Mouse (Mus musculus): ENCODE measurements around the gene Acat1. TPM values are rescaled to one million over a fixed set of nuclear protein-coding genes. Genes with fewer than 3 reads are reported as not detected.

Gene Acat1
- polyA plus RNA-seq, 1 experiment, result 28.3 TPM

DNA sequence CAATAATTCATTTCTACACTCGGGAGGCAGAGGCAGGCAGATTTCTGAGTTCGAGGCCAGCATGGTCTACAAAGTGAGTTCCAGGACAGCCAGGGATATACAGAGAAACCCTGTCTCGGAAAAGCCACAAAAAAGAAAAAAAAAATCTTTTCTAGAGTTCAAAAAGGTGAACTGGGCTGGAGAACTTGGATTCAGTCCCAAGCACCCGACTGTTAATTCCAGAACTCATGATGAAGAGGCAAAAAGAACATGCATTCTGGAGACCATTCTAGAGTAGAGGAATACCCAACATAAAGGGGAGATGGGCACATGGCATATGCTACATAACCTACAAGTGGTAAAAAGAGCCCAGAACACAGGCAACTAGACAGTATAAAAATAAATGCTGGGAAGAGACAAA lies 2.4 kb downstream of the Acat1 start:
- Histone ChIP-seq H3ac (ENCODE audit: control insufficient read depth, insufficient read length, low read depth) (no peak overlapping the region), H3K4me3 (ENCODE audit: insufficient read depth, poor library complexity, severe bottlenecking) (no peak overlapping the region), H3K36me3 (ENCODE audit: control insufficient read depth, insufficient read depth) (no peaks in the 10 kb centered on the region), H3K79me2 (ENCODE audit: control insufficient read depth, insufficient read depth) (peaks cover 48% of the 10 kb centered on the region), H3K27me3 (ENCODE audit: control insufficient read depth, insufficient read depth, insufficient read length) (no peaks in the 10 kb centered on the region), H3K79me3 (ENCODE audit: low read depth) (peaks cover 19% of the 10 kb centered on the region)
- TF ChIP-seq USF1 (IDR thresholded peaks at IDR 0.05; ENCODE audit: low read depth), result no peak
- no peak for TF ChIP-seq CTCF (IDR thresholded peaks at IDR 0.05; ENCODE audit: control insufficient read depth, insufficient read depth, insufficient read length)
- TF ChIP-seq MYOD1 (IDR thresholded peaks at IDR 0.05; ENCODE audit: control insufficient read depth, insufficient read length, low read depth), result no peak
- no peak for TF ChIP-seq FOSL1 (IDR thresholded peaks at IDR 0.05; ENCODE audit: insufficient read depth, low read length, poor library complexity, severe bottlenecking)
- no peak for TF ChIP-seq MYOG (IDR thresholded peaks at IDR 0.05; ENCODE audit: control insufficient read depth, extremely low read depth, insufficient read length)
- no peak for TF ChIP-seq MAX (IDR thresholded peaks at IDR 0.05)
- TF ChIP-seq CEBPB (IDR thresholded peaks at IDR 0.05; ENCODE audit: low read depth), result no peak

DNA sequence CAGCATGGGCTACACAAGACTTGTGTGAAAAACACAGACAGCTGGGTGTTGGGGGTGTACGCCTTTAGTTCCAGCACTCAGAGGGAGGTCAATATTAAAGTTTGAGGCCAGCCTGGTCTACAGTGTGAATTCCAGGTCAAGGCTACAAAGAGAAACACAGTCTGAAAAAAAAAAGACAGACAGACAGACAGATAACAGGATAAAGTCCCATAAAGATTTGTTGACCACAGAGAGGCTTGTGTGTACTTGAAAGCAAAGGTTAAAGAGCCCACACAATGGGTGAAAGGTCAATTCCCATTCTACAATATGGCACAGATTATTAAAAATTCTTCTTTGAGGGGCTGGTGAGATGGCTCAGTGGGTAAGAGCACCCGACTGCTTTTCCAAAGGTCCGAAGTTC lies 3.0 kb downstream of the Acat1 start:
- TF ChIP-seq MYOG (IDR thresholded peaks at IDR 0.05; ENCODE audit: control insufficient read depth, extremely low read depth, insufficient read length) (no peak), CEBPB (IDR thresholded peaks at IDR 0.05; ENCODE audit: low read depth) (no peak), MYOD1 (IDR thresholded peaks at IDR 0.05; ENCODE audit: control insufficient read depth, insufficient read length, low read depth) (no peak), CTCF (IDR thresholded peaks at IDR 0.05; ENCODE audit: control insufficient read depth, insufficient read depth, insufficient read length) (no peak), USF1 (IDR thresholded peaks at IDR 0.05; ENCODE audit: low read depth) (no peak), FOSL1 (IDR thresholded peaks at IDR 0.05; ENCODE audit: insufficient read depth, low read length, poor library complexity, severe bottlenecking) (no peak), MAX (IDR thresholded peaks at IDR 0.05) (no peak)
- H3K36me3 ChIP-seq (ENCODE audit: control insufficient read depth, insufficient read depth), result no peaks in the 10 kb centered on the region
- no peak overlapping the region for H3ac ChIP-seq (ENCODE audit: control insufficient read depth, insufficient read length, low read depth)
- H3K27me3 ChIP-seq (ENCODE audit: control insufficient read depth, insufficient read depth, insufficient read length), result no peaks in the 10 kb centered on the region
- H3K79me3 ChIP-seq (ENCODE audit: low read depth), result peaks cover 19% of the 10 kb centered on the region
- no peak overlapping the region for H3K4me3 ChIP-seq (ENCODE audit: insufficient read depth, poor library complexity, severe bottlenecking)
- peaks cover 52% of the 10 kb centered on the region for H3K79me2 ChIP-seq (ENCODE audit: control insufficient read depth, insufficient read depth)

DNA sequence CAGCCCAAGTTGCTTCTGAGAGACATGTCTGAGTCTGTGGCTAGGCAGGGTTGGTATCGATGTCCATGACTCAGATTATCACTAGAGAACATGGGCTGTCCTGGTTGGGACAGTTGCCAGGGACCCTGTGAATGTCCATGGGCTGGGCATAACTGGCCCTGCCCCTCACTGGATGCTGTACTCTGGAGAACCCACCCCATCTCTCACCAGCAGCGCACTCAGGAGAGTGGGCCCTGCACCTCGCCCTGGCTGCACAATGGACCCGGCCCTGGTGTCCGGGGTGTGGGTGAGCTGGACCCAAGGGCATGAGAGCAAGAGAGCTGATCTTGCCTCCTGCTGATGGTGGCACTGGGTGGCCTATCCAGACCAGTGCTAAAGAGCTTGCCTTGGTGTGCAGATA lies 5.2 kb downstream of the Acat1 start:
- H3K36me3 ChIP-seq (ENCODE audit: control insufficient read depth, insufficient read depth), result no peaks in the 10 kb centered on the region
- H3K4me3 ChIP-seq (ENCODE audit: insufficient read depth, poor library complexity, severe bottlenecking), result no peak overlapping the region
- H3K27me3 ChIP-seq (ENCODE audit: control insufficient read depth, insufficient read depth, insufficient read length), result no peaks in the 10 kb centered on the region
- TF ChIP-seq MYOD1 (IDR thresholded peaks at IDR 0.05; ENCODE audit: control insufficient read depth, insufficient read length, low read depth) (no peak), USF1 (IDR thresholded peaks at IDR 0.05; ENCODE audit: low read depth) (no peak), CTCF (IDR thresholded peaks at IDR 0.05; ENCODE audit: control insufficient read depth, insufficient read depth, insufficient read length) (no peak)
- peaks cover 26% of the 10 kb centered on the region for H3K79me3 ChIP-seq (ENCODE audit: low read depth)
- no peak overlapping the region for H3ac ChIP-seq (ENCODE audit: control insufficient read depth, insufficient read length, low read depth)
- H3K79me2 ChIP-seq (ENCODE audit: control insufficient read depth, insufficient read depth), result peaks cover 62% of the 10 kb centered on the region

DNA sequence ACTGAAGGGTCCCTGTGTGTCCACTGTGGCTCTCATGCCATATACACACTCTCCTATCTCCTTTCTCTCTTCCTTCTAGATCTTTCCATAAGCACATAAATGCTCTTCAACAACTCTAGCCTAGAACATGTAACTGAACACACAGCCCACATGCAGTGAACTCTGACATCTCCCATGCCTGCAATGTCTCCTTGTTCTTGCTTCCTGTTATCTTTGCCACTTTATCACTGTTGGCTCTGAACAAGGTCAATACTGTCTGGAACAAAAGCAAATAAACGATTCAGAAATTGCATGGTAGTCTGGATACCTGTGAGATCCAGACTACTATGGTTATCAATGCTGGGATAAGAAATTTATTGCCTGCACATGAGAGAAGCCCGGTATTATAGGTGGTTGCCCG lies 6.3 kb downstream of the Acat1 start:
- TF ChIP-seq FOSL1 (IDR thresholded peaks at IDR 0.05; ENCODE audit: insufficient read depth, low read length, poor library complexity, severe bottlenecking), result no peak
- H3K27me3 ChIP-seq (ENCODE audit: control insufficient read depth, insufficient read depth, insufficient read length), result no peaks in the 10 kb centered on the region
- peaks cover 61% of the 10 kb centered on the region for H3K79me2 ChIP-seq (ENCODE audit: control insufficient read depth, insufficient read depth)
- H3K36me3 ChIP-seq (ENCODE audit: control insufficient read depth, insufficient read depth), result no peaks in the 10 kb centered on the region
- H3ac ChIP-seq (ENCODE audit: control insufficient read depth, insufficient read length, low read depth), result no peak overlapping the region
- H3K4me3 ChIP-seq (ENCODE audit: insufficient read depth, poor library complexity, severe bottlenecking), result no peak overlapping the region
- H3K79me3 ChIP-seq (ENCODE audit: low read depth), result peaks cover 21% of the 10 kb centered on the region

DNA sequence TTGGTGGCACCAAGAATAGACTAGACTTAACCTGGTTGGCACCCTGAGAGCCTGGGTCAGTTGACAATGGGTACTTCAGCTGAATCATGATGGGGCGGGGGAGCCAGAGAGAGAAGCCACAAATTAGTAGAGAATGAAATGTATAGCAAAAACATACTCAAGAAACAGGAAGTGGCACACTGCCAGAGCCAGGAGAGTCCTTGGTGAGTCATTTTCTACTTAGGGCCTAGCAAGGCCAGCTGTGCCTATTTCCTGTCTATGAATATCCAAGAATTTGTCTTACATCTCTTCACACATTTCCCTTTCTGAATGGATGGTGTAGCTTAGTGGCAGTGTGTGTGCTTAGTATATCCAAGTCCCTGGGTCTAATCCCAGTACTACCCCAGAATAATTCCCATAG lies 6.8 kb downstream of the Acat1 start:
- Histone ChIP-seq H3K36me3 (ENCODE audit: control insufficient read depth, insufficient read depth) (no peaks in the 10 kb centered on the region), H3K79me2 (ENCODE audit: control insufficient read depth, insufficient read depth) (peaks cover 57% of the 10 kb centered on the region), H3K27me3 (ENCODE audit: control insufficient read depth, insufficient read depth, insufficient read length) (no peaks in the 10 kb centered on the region), H3ac (ENCODE audit: control insufficient read depth, insufficient read length, low read depth) (no peak overlapping the region), H3K79me3 (ENCODE audit: low read depth) (peaks cover 18% of the 10 kb centered on the region), H3K4me3 (ENCODE audit: insufficient read depth, poor library complexity, severe bottlenecking) (no peak overlapping the region)
- TF ChIP-seq FOSL1 (IDR thresholded peaks at IDR 0.05; ENCODE audit: insufficient read depth, low read length, poor library complexity, severe bottlenecking) (no peak), CTCF (IDR thresholded peaks at IDR 0.05; ENCODE audit: control insufficient read depth, insufficient read depth, insufficient read length) (no peak), MYOD1 (IDR thresholded peaks at IDR 0.05; ENCODE audit: control insufficient read depth, insufficient read length, low read depth) (no peak), MAX (IDR thresholded peaks at IDR 0.05) (no peak), USF1 (IDR thresholded peaks at IDR 0.05; ENCODE audit: low read depth) (no peak), MYOG (IDR thresholded peaks at IDR 0.05; ENCODE audit: control insufficient read depth, extremely low read depth, insufficient read length) (no peak), CEBPB (IDR thresholded peaks at IDR 0.05; ENCODE audit: low read depth) (no peak)

DNA sequence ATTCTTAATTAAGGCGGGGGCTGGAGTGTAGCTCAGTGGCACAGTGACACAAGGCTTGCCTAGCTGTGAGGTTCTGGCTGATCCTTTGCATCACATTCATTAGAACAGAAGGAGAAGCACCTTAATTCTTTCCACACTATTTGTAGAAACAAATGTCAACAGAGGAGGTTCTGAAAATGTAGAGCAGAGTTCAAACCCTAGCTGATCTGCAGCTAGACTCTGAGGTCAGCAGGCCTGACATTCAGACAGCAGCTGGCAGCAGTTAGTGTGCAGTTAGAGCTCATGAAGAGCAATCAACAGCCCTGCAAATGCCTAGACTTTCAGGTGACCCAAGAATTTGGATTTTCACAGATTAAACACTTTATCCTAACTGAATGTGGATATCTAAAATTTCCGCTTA lies 8.6 kb downstream of the Acat1 start:
- no peak overlapping the region for H3K4me3 ChIP-seq (ENCODE audit: insufficient read depth, poor library complexity, severe bottlenecking)
- peaks cover 9% of the 10 kb centered on the region for H3K79me3 ChIP-seq (ENCODE audit: low read depth)
- peaks cover 51% of the 10 kb centered on the region for H3K79me2 ChIP-seq (ENCODE audit: control insufficient read depth, insufficient read depth)
- H3K27me3 ChIP-seq (ENCODE audit: control insufficient read depth, insufficient read depth, insufficient read length), result no peaks in the 10 kb centered on the region
- no peak for TF ChIP-seq MAX (IDR thresholded peaks at IDR 0.05)
- no peak for TF ChIP-seq CTCF (IDR thresholded peaks at IDR 0.05; ENCODE audit: control insufficient read depth, insufficient read depth, insufficient read length)
- no peak for TF ChIP-seq CEBPB (IDR thresholded peaks at IDR 0.05; ENCODE audit: low read depth)
- TF ChIP-seq MYOD1 (IDR thresholded peaks at IDR 0.05; ENCODE audit: control insufficient read depth, insufficient read length, low read depth), result no peak
- TF ChIP-seq USF1 (IDR thresholded peaks at IDR 0.05; ENCODE audit: low read depth), result no peak
- TF ChIP-seq MYOG (IDR thresholded peaks at IDR 0.05; ENCODE audit: control insufficient read depth, extremely low read depth, insufficient read length), result no peak
- no peak for TF ChIP-seq FOSL1 (IDR thresholded peaks at IDR 0.05; ENCODE audit: insufficient read depth, low read length, poor library complexity, severe bottlenecking)
- no peak overlapping the region for H3ac ChIP-seq (ENCODE audit: control insufficient read depth, insufficient read length, low read depth)
- no peaks in the 10 kb centered on the region for H3K36me3 ChIP-seq (ENCODE audit: control insufficient read depth, insufficient read depth)
